Mouse (Mus musculus): ENCODE measurements at regions not wholly inside any gene's neighbourhood (a gene's known extent, or its start where the extent isn't known, plus 50 kb on each side); places are given as distances from the start of the nearest gene placed in this dataset.
"Not testable (repeated sequence)": the region's sequence is repeated elsewhere in the genome, so short reads cannot be mapped to it uniquely, and the experiment has no call there.

- peak; percentile 11 for DNase-seq (ENCODE audit: low spot score)
Measured at GRCm38 (mm10) chr3:80079801-80080418, 195.6 kb downstream of the Fam198b start.

GRCm38 (mm10) chr3:80081210-80081609 lies 196.9 kb downstream of the Fam198b start:
- no peak for DNase-seq (ENCODE audit: low spot score)

GRCm38 (mm10) chr3:80082780-80083519 lies 198.6 kb downstream of the Fam198b start:
- no peak for DNase-seq (ENCODE audit: low spot score)

- DNase-seq (ENCODE audit: low spot score): no peak
Measured at GRCm38 (mm10) chr3:80084168-80084567, 199.8 kb downstream of the Fam198b start.

GRCm38 (mm10) chr3:80099625-80100024 lies 215.3 kb downstream of the Fam198b start:
- no peak for DNase-seq (ENCODE audit: low spot score)

GRCm38 (mm10) chr3:80120177-80120736 lies 235.9 kb downstream of the Fam198b start:
- DNase-seq (ENCODE audit: low spot score): no peak

- DNase-seq (ENCODE audit: low spot score): no peak
Measured at GRCm38 (mm10) chr3:80123666-80124065, 239.3 kb downstream of the Fam198b start.

- no peak for DNase-seq (ENCODE audit: low spot score)
Measured at GRCm38 (mm10) chr3:80124621-80125020, 240.3 kb downstream of the Fam198b start.

GRCm38 (mm10) chr3:80141697-80142096 lies 257.4 kb downstream of the Fam198b start:
- DNase-seq (ENCODE audit: low spot score): no peak

GRCm38 (mm10) chr3:80160473-80160872 lies 276.1 kb downstream of the Fam198b start:
- no peak for DNase-seq (ENCODE audit: low spot score)

- no peak for DNase-seq (ENCODE audit: low spot score)
Measured at GRCm38 (mm10) chr3:80181749-80182148, 297.4 kb downstream of the Fam198b start.

- DNase-seq (ENCODE audit: low spot score): not testable (repeated sequence)
Measured at GRCm38 (mm10) chr3:80182161-80182560, 297.8 kb downstream of the Fam198b start.

GRCm38 (mm10) chr3:80187406-80187805 lies 303.1 kb downstream of the Fam198b start:
- DNase-seq (ENCODE audit: low spot score): no peak

- DNase-seq (ENCODE audit: low spot score): no peak
Measured at GRCm38 (mm10) chr3:80200904-80201303, 316.6 kb downstream of the Fam198b start.

GRCm38 (mm10) chr3:80204821-80205220 lies 320.5 kb downstream of the Fam198b start:
- no peak for DNase-seq (ENCODE audit: low spot score)

GRCm38 (mm10) chr3:80205351-80205750 lies 321.0 kb downstream of the Fam198b start:
- DNase-seq (ENCODE audit: low spot score): no peak

- no peak for DNase-seq (ENCODE audit: low spot score)
Measured at GRCm38 (mm10) chr3:80207022-80207421, 322.7 kb downstream of the Fam198b start.

- DNase-seq (ENCODE audit: low spot score): no peak
Measured at GRCm38 (mm10) chr3:80208028-80208427, 323.7 kb downstream of the Fam198b start.

- no peak for DNase-seq (ENCODE audit: low spot score)
Measured at GRCm38 (mm10) chr3:80209596-80209995, 325.3 kb downstream of the Fam198b start.

GRCm38 (mm10) chr3:80211323-80212109 lies 327.2 kb downstream of the Fam198b start:
- no peak for DNase-seq (ENCODE audit: low spot score)

GRCm38 (mm10) chr3:80248611-80249010 lies 364.3 kb downstream of the Fam198b start:
- DNase-seq (ENCODE audit: low spot score): no peak

- DNase-seq (ENCODE audit: low spot score): no peak
Measured at GRCm38 (mm10) chr3:80249974-80250373, 365.6 kb downstream of the Fam198b start.

GRCm38 (mm10) chr3:80255304-80255703 lies 371.0 kb downstream of the Fam198b start:
- DNase-seq (ENCODE audit: low spot score): no peak
